Mouse (Mus musculus) bone marrow macrophage, adult 2 months (primary cell): ENCODE results near the gene Vsig8.

ENCODE experiments used
- CTCF ChIP-seq: IDR thresholded peaks from 2 replicates; pipeline ENCODE4 v1.5.1; 2012; ENCODE audit warnings: low read depth, mild to moderate bottlenecking, low read length, moderate library complexity
- POLR2A ChIP-seq: IDR thresholded peaks from 2 replicates; pipeline ENCODE4 v1.6.1; 2012; ENCODE audit warnings: mild to moderate bottlenecking, low read depth, low read length, borderline replicate concordance

- TF ChIP-seq CTCF (no peak), POLR2A (no peak)
These were observed 34.6 kb downstream of the Vsig8 start, which contains the start of gene Slamf8 for GRCm38 (mm10) chr1:172590385-172590784.
